In genomic region chr10:63128256-63128655, GRCm38 (mm10) we compare ENCODE assay signal across 12 mouse cellular contexts. TPM values are rescaled to one million over a fixed set of nuclear protein-coding genes. Genes with fewer than 3 reads are reported as not detected.
DNase-seq lines count a peak whose midpoint lies in the region; ATAC-seq and TF ChIP-seq lines count a peak whose summit lies in the region.
"Had no signal": no experiment of that assay in that cellular context is flagged by ENCODE, and none has a peak within 500 bp of the region (broad histone marks: within the 10 kb centered on the region; RNA-seq: fewer than 3 reads in every experiment).

No protein-coding gene starts in this region.

- H3K9me3 ChIP-seq in limb, embryonic 10.5 days (replicated peaks) = no peaks in the 10 kb centered on the region
- no peaks in the 10 kb centered on the region for H3K9me3 ChIP-seq in stomach, postnatal 0 days (ENCODE audit: control insufficient read depth, low read length)
- H3K9me3 ChIP-seq: forebrain, embryonic 10.5 days had no signal

- H3K36me3 ChIP-seq in limb, embryonic 10.5 days = no peaks in the 10 kb centered on the region
- no peaks in the 10 kb centered on the region for H3K36me3 ChIP-seq in stomach, postnatal 0 days (ENCODE audit: control insufficient read depth, insufficient read depth, low read length)
- H3K36me3 ChIP-seq: forebrain, embryonic 10.5 days had no signal

- no peak overlapping the region for H3K4me2 ChIP-seq in stomach, postnatal 0 days (replicated peaks; ENCODE audit: low read depth)

- intact Hi-C loops in heart, postnatal 25 days (cut with DNase I) = no loop called here

- no peak overlapping the region for H3K9ac ChIP-seq in stomach, postnatal 0 days (ENCODE audit: low read length)

- no peak for TF ChIP-seq EP300 in stomach, postnatal 0 days (optimal IDR thresholded peaks at IDR 0.05)

- DNase-seq in heart, adult 11 months = peak; percentile 97
- no peak for DNase-seq in heart, postnatal 25 days (ENCODE audit: low spot score)
- DNase-seq in adipocyte (ENCODE audit: low spot score) = peak; percentile 63
- peak; percentile 69 to 80 for DNase-seq in heart, adult 18-20 months
- peak; percentile 11 for DNase-seq in limb, embryonic 10.5 days (ENCODE audit: low spot score)
- no peak for DNase-seq in stomach, postnatal 0 days (ENCODE audit: low spot score)
- no peak for DNase-seq in B cell, adult 2 months
- no peak for DNase-seq in cerebellum, postnatal 10 days
- DNase-seq: kidney, adult 8-10 months had no signal

- no peak overlapping the region for H3K27ac ChIP-seq in limb, embryonic 10.5 days
- H3K27ac ChIP-seq in stomach, postnatal 0 days (replicated peaks) = no peak overlapping the region
- H3K27ac ChIP-seq: forebrain, embryonic 10.5 days had no signal

- ATAC-seq in stomach, postnatal 0 days (ENCODE audit: low FRiP score, low TSS enrichment) = no peak

- H3K4me1 ChIP-seq in limb, embryonic 10.5 days = no peaks in the 10 kb centered on the region
- no peaks in the 10 kb centered on the region for H3K4me1 ChIP-seq in stomach, postnatal 0 days (replicated peaks; ENCODE audit: control insufficient read depth, insufficient read depth)
- H3K4me1 ChIP-seq: forebrain, embryonic 10.5 days had no signal

- TF ChIP-seq CTCF in stomach, postnatal 0 days (IDR thresholded peaks at IDR 0.05; ENCODE audit: low read depth) = no peak

- 83% methylated on average over 7 of the region's 7 CpGs for WGBS in limb, embryonic 10.5 days
- 38% methylated on average over 7 of the region's 7 CpGs for WGBS in stomach, postnatal 0 days

- H3K4me3 ChIP-seq in limb, embryonic 10.5 days = no peak overlapping the region
- no peak overlapping the region for H3K4me3 ChIP-seq in stomach, postnatal 0 days (ENCODE audit: low read depth, low read length)
- H3K4me3 ChIP-seq: forebrain, embryonic 10.5 days had no signal

- H3K27me3 ChIP-seq in limb, embryonic 10.5 days (ENCODE audit: low read depth, poor library complexity, severe bottlenecking) = no peaks in the 10 kb centered on the region
- H3K27me3 ChIP-seq in stomach, postnatal 0 days (ENCODE audit: control insufficient read depth, insufficient read depth, low read length) = no peaks in the 10 kb centered on the region

RNA-seq across cellular contexts. Expression of gene Atoh7, which starts 28.8 kb away (rescaled TPM):
- total RNA-seq in heart, postnatal 25 days (2021) = not detected
- total RNA-seq in heart, adult 18-20 months (2021) = not detected
- polyA plus RNA-seq in limb, embryonic 10.5 days (2016; fragmentation: Nextera tagmentation; extraction: Ambion mirVana) = 0.14 TPM in 2 replicates
- 0.18 TPM in 1 of 2 replicates, not detected in the other for polyA plus RNA-seq in stomach, postnatal 0 days (2015; fragmentation: Nextera tagmentation; extraction: Ambion mirVana)
- total RNA-seq: megakaryocyte-erythroid progenitor cell, adult 5-6 weeks had no signal
- polyA plus RNA-seq: testis, adult 2 months had no signal

Comparison
In these comparisons a context has a peak if more than half of its experiments do, and no peak if none do; other contexts are left out.
1. DNase-seq: peak in heart, adult 11 months (single experiment), adipocyte (single experiment), heart, adult 18-20 months (2 of 2) and limb, embryonic 10.5 days (single experiment); none in heart, postnatal 25 days (single experiment), stomach, postnatal 0 days (single experiment), B cell, adult 2 months (0 of 2) and cerebellum, postnatal 10 days (0 of 2).